Mouse (Mus musculus): ENCODE data around the gene Olfr548-ps1.
"Not testable (repeated sequence)": the region's sequence is repeated elsewhere in the genome, so short reads cannot be mapped to it uniquely, and the experiment has no call there.

Gene Olfr548-ps1

GRCm38 (mm10) chr7:102540596-102540995 lies at the start of gene Olfr548-ps1:
TSS of gene Olfr548-ps1 (plus strand) at chr7:102540896.
- no peak for DNase-seq (ENCODE audit: low spot score in 2 of 2)

- not testable (repeated sequence) for DNase-seq (ENCODE audit: low spot score in 2 of 2)
These were observed 46.3 kb upstream of the Olfr548-ps1 start for GRCm38 (mm10) chr7:102494416-102494815.

GRCm38 (mm10) chr7:102499473-102499872 lies 41.2 kb upstream of the Olfr548-ps1 start, which contains the start of gene Olfr545:
TSS of gene Olfr545 (minus strand) at chr7:102499573.
- no peak for DNase-seq (ENCODE audit: low spot score in 2 of 2)

- DNase-seq (ENCODE audit: low spot score in 2 of 2) = no peak
These were observed 38.7 kb upstream of the Olfr548-ps1 start for GRCm38 (mm10) chr7:102501986-102502385.

- peak; percentile 62 to 77 for DNase-seq (ENCODE audit: low spot score in 2 of 2)
These were observed 33.8 kb upstream of the Olfr548-ps1 start for GRCm38 (mm10) chr7:102506848-102507247.

GRCm38 (mm10) chr7:102508066-102508465 lies 32.6 kb upstream of the Olfr548-ps1 start:
- DNase-seq (ENCODE audit: low spot score in 2 of 2) = no peak

- DNase-seq (ENCODE audit: low spot score in 2 of 2) = no peak
These were observed 32.0 kb upstream of the Olfr548-ps1 start for GRCm38 (mm10) chr7:102508666-102509065.

GRCm38 (mm10) chr7:102509726-102510125 lies 31.0 kb upstream of the Olfr548-ps1 start:
- no peak for DNase-seq (ENCODE audit: low spot score in 2 of 2)

GRCm38 (mm10) chr7:102511927-102512326 lies 28.8 kb upstream of the Olfr548-ps1 start:
- no peak for DNase-seq (ENCODE audit: low spot score in 2 of 2)

GRCm38 (mm10) chr7:102512814-102513435 lies 27.8 kb upstream of the Olfr548-ps1 start:
- DNase-seq (ENCODE audit: low spot score in 2 of 2) = peak; percentile 89 to 92

GRCm38 (mm10) chr7:102514144-102514543 lies 26.6 kb upstream of the Olfr548-ps1 start:
- DNase-seq (ENCODE audit: low spot score in 2 of 2) = no peak

- DNase-seq (ENCODE audit: low spot score in 2 of 2) = peak in 1 of 2 experiments; percentile 47
These were observed 24.2 kb upstream of the Olfr548-ps1 start for GRCm38 (mm10) chr7:102516261-102517050.

GRCm38 (mm10) chr7:102517051-102517335 lies 23.7 kb upstream of the Olfr548-ps1 start:
- peak in 1 of 2 experiments; percentile 16 for DNase-seq (ENCODE audit: low spot score in 2 of 2)

- no peak for DNase-seq (ENCODE audit: low spot score in 2 of 2)
These were observed 11.6 kb upstream of the Olfr548-ps1 start for GRCm38 (mm10) chr7:102529052-102529451.

GRCm38 (mm10) chr7:102534449-102534848 lies 6.2 kb upstream of the Olfr548-ps1 start, which contains the start of gene Olfr547:
TSS of gene Olfr547 (plus strand) at chr7:102534749.
- no peak for DNase-seq (ENCODE audit: low spot score in 2 of 2)

GRCm38 (mm10) chr7:102541251-102541650 lies 555 bp downstream of the Olfr548-ps1 start:
- no peak for DNase-seq (ENCODE audit: low spot score in 2 of 2)

GRCm38 (mm10) chr7:102549570-102549969 lies 8.9 kb downstream of the Olfr548-ps1 start, which contains the start of gene Olfr549:
TSS of gene Olfr549 (plus strand) at chr7:102549870.
- no peak for DNase-seq (ENCODE audit: low spot score in 2 of 2)

GRCm38 (mm10) chr7:102553279-102553678 lies 12.6 kb downstream of the Olfr548-ps1 start:
- no peak for DNase-seq (ENCODE audit: low spot score in 2 of 2)

- peak in 1 of 2 experiments; percentile 37 for DNase-seq (ENCODE audit: low spot score in 2 of 2)
These were observed 24.6 kb downstream of the Olfr548-ps1 start, which contains the start of gene Trim21 for GRCm38 (mm10) chr7:102564999-102565997. TSS of gene Trim21 (minus strand) at chr7:102565486.

GRCm38 (mm10) chr7:102566219-102566618 lies 25.5 kb downstream of the Olfr548-ps1 start:
- DNase-seq (ENCODE audit: low spot score in 2 of 2) = no peak

GRCm38 (mm10) chr7:102571142-102571541 lies 30.4 kb downstream of the Olfr548-ps1 start, which contains the start of gene Olfr550:
TSS of gene Olfr550 (plus strand) at chr7:102571442.
- no peak for DNase-seq (ENCODE audit: low spot score in 2 of 2)

Measured in cerebellum, postnatal 4 days (tissue).